Mouse (Mus musculus): ENCODE measurements around the gene Cobl.
A peak's percentile ranks its signal among the peaks of the same experiment; 100 is the strongest.

The Cobl gene

DNA sequence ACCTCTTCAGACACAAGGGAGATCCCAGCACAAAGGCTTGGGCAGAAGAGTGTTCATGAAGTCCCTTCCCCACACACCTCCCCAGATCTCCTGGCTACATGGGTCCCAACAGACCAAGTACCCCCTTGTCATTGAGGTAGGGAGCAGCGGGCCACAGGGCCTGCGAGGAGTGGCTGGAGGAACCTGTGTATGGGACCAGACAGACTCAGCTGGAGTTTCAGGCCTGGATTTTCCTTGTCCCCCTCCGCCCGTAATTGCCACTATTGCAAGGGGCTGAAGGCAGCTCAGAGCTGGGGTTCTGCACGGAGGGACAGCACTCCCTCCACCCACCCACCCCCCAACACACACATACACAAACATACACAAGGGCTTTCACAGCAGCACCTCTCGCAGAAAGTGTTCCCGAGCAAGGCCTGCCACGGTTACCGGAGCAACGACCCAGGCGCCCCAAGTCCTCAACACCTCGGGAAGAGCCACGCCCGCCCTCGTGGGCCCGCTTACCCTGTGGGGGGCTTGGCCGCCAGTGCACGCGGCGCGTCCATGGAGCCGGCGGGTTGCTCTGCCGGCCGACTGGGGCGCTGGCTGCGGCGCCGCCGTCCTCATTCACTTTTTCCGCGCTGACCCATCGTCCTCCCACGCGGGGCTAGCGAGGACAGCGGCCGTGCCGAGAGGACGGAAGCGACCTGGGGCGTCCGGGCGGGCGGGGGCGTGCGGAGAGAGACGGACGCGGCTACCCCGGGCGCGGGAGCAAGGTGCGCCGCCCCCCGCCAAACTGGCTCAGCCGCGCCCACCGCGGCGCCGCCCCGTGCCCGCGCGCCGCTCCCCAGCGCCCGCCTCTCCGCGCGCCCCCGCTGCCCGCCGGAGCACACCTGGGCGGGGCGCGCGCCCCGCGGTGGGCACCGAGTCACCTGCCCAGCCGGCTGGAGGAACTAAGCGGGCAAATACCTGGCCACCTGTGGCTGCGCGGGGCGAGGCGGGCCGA is at the start of gene Cobl:
TSS of gene Cobl (minus strand) at position 780 of the 982 bp plus-strand sequence.
- DNase-seq, result peak; percentile 44

DNA sequence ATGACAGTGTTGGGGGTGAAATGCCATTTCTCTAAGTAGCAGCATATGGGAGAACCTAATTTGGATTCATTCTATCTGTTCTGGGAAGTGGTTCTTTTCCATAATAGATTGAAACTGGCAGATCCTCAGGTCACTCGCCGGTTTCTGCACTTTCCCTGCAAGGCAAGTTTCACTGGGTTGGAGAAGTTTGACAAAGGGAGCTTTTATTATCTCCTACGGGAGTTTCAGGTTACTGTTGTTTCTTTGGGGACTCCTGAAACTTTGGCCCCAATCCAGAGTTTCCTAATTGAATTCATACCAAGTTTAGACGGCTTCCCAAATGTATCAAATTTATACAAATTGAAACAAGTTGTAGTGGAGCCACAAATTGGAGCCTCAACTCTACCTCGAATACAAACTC is 49.0 kb upstream of the Cobl start:
- DNase-seq, result no peak

DNA sequence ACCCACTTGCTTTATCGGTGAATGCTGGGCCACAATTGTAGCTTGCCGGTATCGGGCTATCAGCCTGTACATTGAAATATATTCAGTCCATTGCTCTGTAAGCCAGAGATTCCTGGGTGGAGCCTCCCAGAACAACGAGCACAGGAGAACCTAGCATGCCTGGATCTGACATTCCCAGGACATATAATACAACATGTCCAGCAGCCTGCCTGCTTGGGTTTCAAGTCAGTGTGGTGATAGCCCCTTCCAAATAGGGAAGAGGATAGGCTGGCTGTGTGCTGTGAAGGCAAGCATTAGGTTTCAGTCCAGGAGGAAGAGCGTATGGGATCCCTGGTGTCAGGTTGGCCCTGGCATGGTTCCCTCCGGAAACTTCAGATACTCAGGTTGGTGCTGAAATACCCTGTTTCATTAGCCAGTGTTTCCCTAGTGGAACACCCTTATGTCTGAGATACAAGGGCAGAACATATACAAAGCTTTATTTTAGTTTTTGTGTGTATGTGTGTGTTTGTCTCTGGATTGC is 41.7 kb upstream of the Cobl start:
- no peak for DNase-seq

DNA sequence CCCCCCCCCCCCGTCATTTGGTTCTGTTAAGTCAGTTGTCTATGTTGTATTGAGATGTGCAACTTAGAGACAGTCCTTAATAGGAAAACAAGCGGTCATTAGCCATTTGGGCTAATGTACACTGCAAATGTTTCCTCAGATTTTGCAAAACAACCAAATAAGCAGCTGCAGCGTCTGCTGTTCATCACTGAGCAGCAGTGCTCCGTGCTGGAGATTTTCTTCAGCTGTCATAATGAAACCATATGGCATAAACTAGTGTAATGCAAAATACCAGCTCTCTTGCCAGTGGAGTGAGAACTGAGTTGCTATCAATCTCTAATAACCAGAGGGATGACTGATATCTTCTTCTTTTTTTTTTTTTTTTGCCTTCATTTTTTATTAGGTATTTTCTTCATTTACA is 39.0 kb upstream of the Cobl start:
- DNase-seq, result no peak

DNA sequence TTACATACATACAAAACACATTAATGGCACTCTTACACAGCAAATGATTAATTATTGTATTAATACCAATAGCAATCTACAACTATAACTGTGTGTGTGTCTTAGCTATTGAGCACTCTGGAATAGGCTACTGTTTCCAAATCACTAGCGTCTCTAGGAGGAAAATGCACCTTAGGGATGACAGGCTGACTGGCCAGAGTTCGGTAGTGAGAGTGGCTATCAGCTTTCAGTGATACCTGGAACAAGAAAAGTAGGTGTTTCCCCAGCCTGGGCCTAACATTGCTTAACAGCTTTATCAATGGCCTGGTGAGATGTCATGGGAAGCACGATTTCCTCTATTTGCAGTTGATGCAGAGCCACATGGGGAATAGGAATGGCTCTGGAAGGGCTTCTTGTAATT is 37.0 kb upstream of the Cobl start:
- no peak for DNase-seq

DNA sequence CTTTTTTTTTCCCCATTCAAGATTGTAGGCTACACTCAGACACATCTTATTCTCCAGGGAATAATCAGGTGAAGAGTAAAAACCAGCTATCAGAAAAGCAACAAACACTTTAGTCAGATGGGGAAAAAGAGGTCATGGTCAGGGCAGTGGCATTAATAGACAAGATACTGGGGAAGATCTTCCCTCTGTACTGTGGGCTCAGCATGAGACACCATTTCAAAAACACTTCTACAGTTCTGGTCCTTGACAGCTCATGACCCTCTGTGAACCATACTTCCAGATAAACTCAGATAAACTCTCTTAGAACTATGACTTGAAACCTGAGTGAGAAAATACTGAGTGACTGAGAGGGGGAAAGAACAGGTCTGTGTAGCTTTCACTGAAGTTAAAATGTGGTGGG is 29.0 kb upstream of the Cobl start:
- no peak for DNase-seq

DNA sequence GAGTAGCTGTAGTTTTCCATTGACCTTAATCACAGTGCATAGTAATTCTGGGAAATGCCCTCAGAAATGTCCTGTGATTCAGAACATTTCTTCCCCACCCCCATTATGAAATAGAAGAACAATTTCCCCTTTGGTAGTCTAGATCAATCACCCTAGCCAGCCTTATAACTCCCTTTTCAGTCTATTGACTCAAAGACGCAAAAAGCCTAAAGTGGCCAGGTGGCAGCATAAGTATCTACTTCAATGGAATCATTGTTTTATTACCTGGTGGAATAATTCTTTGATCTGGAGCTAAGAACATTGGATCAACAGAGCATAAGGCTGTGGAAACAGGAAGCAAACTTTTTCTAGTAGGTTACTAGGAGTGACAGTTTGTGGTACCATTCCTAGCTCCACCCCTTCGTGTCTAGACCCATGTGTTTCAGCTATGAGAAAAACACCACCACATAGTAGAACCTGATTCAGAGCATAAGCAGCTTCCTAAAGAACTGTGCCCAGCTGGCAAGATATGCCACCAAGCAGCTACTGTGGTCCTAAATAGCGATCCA is 15.2 kb upstream of the Cobl start:
- DNase-seq, result no peak

DNA sequence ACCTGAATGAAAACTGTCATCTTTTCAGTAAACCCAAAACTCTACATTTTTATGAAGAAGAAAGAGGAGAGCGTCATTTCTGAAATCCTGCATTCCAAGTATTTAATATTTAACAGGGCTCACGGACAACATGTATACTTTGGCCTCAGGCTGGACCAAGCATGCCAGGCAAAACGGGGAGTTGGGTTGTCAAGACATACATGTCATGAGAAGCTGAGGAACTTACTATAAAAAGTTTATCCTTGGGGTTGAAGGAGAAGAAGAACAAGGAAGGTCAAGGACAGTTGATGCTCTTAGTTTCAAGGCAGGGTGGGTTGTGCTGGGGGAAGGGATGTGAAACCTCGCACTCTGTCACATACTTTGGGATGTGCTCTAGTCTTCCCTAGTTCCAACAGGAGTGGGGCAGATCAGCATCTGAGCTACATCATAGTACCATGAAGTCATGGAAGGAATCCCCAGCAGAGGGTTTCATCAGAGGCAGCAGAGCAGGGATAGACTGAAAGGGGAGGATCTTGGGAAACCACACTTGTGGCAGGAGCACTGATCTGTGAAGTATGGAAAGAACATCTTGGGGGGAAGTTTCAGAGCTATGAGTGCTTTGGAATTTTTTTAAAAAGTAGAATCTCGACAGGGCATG is 9.7 kb upstream of the Cobl start:
- no peak for DNase-seq

DNA sequence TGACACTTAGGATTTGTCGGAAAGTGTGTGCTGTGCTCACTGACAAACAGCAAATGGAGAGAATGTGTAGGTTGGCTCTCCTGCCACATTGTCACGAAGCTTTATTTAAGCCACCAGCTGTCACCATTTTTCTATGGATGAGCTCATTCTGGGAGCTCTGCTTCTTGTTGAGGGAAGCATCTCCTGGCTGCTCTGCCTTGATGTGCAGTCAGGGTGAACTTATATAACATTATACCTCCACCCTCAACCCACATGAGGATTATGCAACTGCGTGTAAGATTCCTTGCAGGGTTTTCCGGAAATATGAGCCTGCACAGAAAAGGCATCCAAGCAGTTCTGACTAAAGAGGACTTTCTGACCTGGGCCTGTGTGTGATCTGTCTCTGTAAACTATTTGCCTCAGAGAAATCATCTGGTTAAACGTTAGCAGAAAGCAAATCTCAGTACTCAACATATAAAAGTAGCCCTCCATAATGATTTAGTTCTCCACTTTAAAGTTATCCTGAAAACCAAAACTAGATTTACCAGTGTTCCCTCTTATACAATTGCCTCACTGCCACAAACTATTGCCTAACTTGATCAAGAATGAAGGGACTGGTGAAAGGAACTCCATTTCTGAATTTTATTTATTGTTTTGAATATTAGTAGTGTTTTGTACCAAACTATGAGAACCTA is 9.0 kb upstream of the Cobl start:
- DNase-seq, result no peak

DNA sequence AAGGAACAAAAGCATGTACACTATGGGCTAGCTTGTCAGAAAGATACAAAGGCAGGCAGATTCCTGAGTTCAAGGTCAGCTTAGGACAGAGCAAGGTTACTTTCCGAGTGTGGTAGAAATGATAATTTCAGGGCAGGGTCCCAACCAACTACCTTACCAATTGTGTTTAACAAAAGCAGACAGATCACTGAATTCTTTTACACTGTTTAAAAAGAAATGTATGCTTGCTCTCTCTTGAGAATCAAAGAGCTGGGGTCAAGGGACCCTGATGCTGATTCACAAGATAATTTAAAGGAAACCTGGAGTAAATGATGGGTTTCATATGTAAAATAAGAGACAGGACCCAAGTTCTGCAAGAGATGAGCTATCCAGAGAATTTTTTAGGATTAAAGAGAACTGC is 4.9 kb upstream of the Cobl start:
- DNase-seq, result no peak

DNA sequence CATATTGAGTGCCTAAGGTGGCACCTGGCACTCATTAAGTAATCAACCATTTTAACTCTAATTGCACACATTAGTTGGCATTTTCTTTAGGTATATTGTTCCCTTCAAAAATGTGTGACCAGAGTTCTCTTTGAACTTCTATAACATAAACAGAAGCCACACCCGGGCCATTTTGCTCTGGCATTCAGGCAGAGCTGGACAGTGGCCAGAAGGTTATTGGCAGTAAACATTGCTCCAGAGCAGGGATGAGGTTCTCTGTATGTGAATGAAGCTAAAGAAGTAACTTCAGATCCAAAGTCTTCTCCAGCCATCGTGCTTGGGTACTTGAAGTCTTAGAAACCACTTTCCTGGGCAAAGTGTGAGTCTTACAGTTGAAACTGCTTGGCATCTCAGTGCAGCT is 3.9 kb upstream of the Cobl start:
- no peak for DNase-seq

DNA sequence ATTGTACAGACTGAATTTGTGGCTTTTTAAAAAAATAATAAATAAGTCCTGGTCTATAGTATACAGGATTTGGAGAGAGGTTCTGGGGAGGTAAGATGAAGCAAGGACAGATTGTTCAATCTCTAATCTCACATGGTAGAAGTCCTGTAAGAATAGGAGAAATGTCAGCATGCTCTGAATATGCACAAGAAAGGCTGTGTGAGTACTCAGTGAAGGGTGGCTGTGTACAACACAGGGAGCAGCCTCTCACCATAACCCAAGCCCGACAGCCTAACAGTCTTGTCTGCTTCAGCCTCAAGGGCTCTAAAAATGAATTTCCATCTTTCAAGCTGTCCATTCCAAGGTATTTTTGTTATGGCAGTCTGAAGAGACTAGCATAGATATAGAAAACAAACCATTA is 3.1 kb upstream of the Cobl start:
- DNase-seq, result no peak

DNA sequence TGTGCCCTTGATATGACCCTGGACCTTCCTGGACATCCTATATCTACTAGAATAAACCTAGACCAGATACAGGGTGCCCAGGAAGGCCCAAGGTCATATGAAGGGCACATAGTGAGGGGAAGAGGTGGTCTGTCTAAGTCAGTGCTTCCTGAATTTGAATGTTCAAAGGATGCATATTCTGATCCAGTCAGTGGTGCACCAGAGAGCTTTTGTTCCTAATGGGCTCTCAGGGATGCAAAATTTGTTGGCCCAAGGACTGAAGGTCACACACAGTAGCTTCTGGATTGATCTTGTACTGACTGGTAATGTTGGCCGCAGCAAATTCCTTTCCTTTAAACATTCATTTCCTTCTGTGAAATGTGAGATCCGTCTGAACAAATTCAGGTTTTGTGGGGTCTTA is 2.5 kb upstream of the Cobl start:
- DNase-seq, result no peak

DNA sequence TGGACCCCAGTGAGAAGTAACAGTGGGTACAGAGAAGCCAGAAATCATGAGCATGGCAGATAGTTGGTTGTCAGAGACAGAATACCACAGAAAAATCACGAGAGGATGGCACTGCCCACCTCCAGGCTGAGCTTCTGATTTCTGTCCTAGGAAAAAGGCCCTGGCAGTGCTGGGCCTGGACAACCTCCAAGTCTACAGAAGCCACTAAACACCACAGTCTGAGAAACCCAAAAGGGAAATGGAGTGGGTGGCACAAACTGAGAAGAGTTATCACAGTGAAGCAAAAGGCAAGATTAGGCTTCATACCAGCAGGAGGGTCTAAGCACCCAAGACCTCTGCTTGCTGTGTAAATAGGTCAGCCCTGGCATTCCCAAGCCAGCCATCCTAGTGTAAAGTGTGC is 1.8 kb upstream of the Cobl start:
- no peak for DNase-seq

DNA sequence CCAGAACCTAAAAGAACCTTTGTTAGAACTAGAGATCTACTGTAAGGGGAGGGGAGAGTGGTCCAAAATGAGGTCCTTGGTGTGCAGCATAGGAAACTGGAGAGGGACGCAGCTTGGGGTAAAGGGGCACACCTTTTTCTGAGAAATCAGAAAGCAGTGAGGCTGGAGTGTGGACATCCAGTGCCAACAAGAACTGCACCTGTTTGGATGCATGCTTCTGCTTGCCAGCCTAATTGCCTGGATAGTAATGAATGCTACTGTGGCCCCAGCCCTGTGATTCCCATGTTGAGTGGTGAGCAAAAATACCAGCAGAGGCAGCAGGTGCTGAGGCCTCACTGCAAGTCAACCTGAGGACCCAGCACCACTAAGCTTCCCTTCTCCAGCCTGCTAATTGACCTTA is 469 bp upstream of the Cobl start:
- DNase-seq, result no peak

DNA sequence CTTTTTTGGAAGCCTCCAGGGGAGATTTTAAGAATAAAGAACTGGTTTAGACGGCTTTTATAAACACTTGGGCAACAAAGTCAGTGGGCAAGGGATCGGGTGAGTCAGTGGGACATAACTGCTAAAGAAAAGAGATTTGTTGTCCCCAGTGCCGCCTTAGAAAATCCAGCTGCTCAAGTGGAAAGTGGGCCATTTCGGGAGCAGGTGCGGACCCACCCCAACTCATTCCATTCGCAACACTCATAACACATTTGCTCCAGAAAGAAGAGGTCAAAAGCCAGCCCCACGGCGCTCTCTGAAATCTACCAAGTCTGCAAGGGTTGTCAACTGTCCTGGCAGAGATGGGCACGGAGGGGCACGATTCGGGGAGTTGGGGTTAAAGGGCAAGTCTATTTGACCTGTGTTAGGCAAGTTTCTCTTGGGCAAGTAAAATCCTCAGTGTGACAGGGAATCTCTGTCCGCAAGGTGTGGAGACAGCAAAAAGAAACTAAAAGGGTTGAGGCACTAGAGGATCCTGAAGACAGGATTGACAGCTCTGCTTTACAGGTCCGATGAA is 1.1 kb downstream of the Cobl start:
- DNase-seq, result no peak

DNA sequence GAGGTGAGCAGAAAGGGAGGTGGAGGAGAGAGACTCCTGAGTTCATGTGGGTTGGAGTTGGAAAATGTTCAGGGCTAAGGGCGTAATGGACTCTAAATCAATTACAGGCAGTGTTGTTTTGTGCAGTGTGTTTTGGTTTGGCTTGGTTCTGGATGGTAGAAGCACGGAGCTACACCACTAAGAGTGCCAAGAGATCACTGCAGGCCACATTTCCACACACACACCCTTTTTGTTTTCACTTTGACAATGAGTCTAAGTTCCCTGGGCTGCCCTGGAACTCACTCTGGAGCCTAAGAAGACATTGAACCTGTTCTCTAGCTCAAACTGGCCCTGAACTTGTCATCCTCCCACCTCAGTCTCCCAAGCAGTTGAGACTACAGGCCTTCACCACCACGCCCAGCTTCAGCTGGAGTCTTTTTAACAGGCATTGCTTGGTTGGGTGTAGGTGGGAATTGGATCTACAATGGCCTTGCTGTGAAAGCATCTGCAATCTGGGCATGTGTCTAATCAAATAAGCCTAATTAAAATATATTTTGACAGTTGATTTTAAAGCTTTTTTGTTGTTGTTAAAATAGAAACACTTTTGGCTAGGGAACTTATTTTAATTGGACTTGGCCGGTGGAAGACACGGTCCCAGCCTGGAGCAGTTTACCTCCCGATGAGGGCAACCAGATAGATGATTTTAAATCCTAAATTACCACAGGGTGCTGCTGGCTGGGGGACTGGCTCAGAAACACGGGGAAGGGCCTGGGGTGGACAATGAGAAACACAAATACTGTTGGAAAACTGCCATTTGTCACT is 4.8 kb downstream of the Cobl start:
- DNase-seq, result no peak

DNA sequence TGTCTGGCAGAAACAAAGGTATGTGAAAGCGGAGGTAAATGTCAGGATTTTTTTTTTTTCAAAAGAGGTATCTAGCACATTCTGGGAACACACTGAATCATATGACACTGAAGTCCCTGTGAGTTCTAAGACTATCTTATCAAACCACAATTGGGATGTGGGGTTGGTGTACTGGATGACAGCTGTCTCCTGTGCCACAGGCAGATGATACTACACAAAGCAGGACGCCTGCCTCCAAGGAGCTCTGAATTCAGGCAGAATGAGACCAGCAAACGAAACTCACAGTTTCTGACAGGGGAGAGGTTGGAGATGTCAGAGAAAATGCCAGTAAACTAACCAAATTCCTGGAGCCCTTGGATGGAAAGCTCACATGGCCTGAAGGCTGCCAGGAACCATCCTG is 5.9 kb downstream of the Cobl start:
- no peak for DNase-seq

DNA sequence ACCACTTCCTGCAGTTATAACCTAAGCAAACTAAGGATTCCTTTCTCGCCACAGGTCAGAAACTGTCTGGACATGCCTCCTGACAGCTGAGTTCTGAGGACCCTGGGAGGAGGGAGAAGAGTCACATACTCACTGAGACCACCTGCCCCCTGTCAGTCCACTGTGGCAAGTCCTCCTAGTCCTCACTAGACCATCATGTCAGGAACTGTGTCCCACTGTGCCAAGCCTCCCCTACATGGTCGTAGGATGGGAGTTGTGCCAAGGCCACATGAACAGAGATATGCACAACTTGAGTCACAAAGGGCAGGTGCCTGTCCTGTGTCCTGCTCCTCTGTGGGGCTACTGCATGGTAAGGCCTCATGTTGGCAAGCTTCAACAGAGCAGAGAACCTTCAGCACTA is 6.4 kb downstream of the Cobl start:
- no peak for DNase-seq

DNA sequence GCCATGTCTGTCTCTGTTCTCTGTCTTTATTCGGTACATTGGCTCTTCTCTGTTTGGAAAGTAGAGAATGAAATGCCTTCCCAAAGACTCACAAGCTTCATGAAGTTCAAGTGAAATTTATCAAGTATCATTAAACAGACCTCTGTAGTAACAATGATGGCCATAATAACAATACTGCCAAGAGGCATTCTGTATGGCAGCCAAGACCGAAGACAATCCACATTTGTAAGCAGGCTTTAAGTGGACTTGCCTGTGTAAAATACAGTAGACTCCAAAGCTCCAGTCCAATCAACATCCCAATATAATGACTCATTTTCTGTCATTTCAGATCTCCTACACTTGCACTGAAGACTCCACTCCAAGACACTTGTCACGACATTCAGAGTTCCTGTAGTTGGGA is 16.7 kb downstream of the Cobl start:
- DNase-seq, result no peak

DNA sequence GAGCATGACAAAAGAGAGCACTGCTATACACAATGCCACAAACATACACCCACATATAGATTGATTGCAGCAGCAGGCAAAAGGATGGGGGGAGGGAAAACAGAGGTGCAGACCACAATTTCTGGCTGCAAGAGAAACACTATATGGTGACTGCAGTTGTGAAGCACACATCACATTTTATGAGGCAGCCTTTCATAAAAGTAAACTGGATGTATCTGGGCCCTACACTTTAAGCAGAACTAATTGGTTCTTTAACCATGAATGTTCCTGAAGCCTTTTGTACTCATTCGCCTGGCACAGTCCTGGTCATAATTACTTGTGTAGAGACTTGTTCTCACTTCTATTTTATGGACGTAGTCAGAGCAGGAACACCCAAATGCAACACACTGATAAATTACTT is 19.5 kb downstream of the Cobl start:
- no peak for DNase-seq

DNA sequence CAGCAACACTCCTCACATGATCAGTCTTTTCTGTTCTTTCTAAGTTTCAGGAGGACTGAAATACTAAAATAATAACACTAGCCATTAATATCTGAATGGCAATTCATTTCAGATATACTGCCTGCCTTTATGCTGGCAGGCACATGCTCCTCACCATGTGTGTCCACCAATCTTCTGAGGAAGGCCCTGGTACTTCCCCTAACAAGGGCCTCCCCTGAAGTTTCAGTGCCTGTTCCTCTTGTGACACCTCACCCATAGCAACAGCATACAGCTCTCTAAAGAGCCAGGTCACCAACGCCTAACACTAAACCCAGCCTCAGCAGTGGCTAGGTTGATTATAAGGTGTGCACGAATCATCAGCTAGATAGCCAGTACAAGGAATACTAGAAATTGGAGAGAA is 20.5 kb downstream of the Cobl start:
- DNase-seq, result no peak
